Mouse (Mus musculus): ENCODE data around the gene Ddost. TPM values are rescaled to one million over a fixed set of nuclear protein-coding genes. Genes with fewer than 3 reads are reported as not detected.

Ddost gene
- 191 and 221 TPM in 2 replicates for polyA plus RNA-seq (2011; ENCODE audit: insufficient read length, low read depth, missing spikeins)

GRCm38 (mm10) chr4:138304340-138305104, at the start of gene Ddost:
TSS of gene Ddost (plus strand) at chr4:138304730.
- H3K4me1 ChIP-seq (ENCODE audit: control insufficient read depth, insufficient read depth, low read length), result peaks cover 3% of the 10 kb centered on the region
- peak; percentile 80 for TF ChIP-seq POLR2A (IDR thresholded peaks at IDR 0.05; ENCODE audit: low read depth, low read length)
- TF ChIP-seq CTCF (IDR thresholded peaks at IDR 0.05; ENCODE audit: borderline replicate concordance, insufficient read depth, low read length), result no peak
- H3K27ac ChIP-seq (ENCODE audit: insufficient read depth, low read length), result no peak within 1 kb of the TSS
- H3K4me3 ChIP-seq (ENCODE audit: insufficient read depth, low read length), result peak within 1 kb of the TSS; percentile 77

GRCm38 (mm10) chr4:138257116-138257687, 47.3 kb upstream of the Ddost start:
- H3K4me3 ChIP-seq (ENCODE audit: insufficient read depth, low read length), result no peak overlapping the region
- no peak overlapping the region for H3K27ac ChIP-seq (ENCODE audit: insufficient read depth, low read length)
- TF ChIP-seq POLR2A (IDR thresholded peaks at IDR 0.05; ENCODE audit: low read depth, low read length) (no peak), CTCF (IDR thresholded peaks at IDR 0.05; ENCODE audit: borderline replicate concordance, insufficient read depth, low read length) (no peak)
- H3K4me1 ChIP-seq (ENCODE audit: control insufficient read depth, insufficient read depth, low read length), result peaks cover 2% of the 10 kb centered on the region; the same call in 1 of the 2 replicates

- Histone ChIP-seq H3K4me3 (ENCODE audit: insufficient read depth, low read length) (no peak overlapping the region), H3K27ac (ENCODE audit: insufficient read depth, low read length) (no peak overlapping the region), H3K4me1 (ENCODE audit: control insufficient read depth, insufficient read depth, low read length) (no peaks in the 10 kb centered on the region)
- TF ChIP-seq CTCF (IDR thresholded peaks at IDR 0.05; ENCODE audit: borderline replicate concordance, insufficient read depth, low read length) (no peak), POLR2A (IDR thresholded peaks at IDR 0.05; ENCODE audit: low read depth, low read length) (no peak)
These were observed 45.9 kb upstream of the Ddost start for GRCm38 (mm10) chr4:138258663-138259062.

- TF ChIP-seq POLR2A (IDR thresholded peaks at IDR 0.05; ENCODE audit: low read depth, low read length), result no peak
- TF ChIP-seq CTCF (IDR thresholded peaks at IDR 0.05; ENCODE audit: borderline replicate concordance, insufficient read depth, low read length), result no peak
- H3K4me1 ChIP-seq (ENCODE audit: control insufficient read depth, insufficient read depth, low read length), result no peaks in the 10 kb centered on the region
- H3K27ac ChIP-seq (ENCODE audit: insufficient read depth, low read length), result no peak overlapping the region
- no peak overlapping the region for H3K4me3 ChIP-seq (ENCODE audit: insufficient read depth, low read length)
These were observed 45.0 kb upstream of the Ddost start for GRCm38 (mm10) chr4:138259482-138259881.

GRCm38 (mm10) chr4:138261843-138262681, 42.5 kb upstream of the Ddost start:
- TF ChIP-seq POLR2A (IDR thresholded peaks at IDR 0.05; ENCODE audit: low read depth, low read length) (peak; percentile 65), CTCF (IDR thresholded peaks at IDR 0.05; ENCODE audit: borderline replicate concordance, insufficient read depth, low read length) (no peak)
- Histone ChIP-seq H3K4me3 (ENCODE audit: insufficient read depth, low read length) (peak overlapping the region; percentile 59), H3K4me1 (ENCODE audit: control insufficient read depth, insufficient read depth, low read length) (no peaks in the 10 kb centered on the region), H3K27ac (ENCODE audit: insufficient read depth, low read length) (no peak overlapping the region)

- Histone ChIP-seq H3K4me1 (ENCODE audit: control insufficient read depth, insufficient read depth, low read length) (no peaks in the 10 kb centered on the region), H3K27ac (ENCODE audit: insufficient read depth, low read length) (no peak overlapping the region), H3K4me3 (ENCODE audit: insufficient read depth, low read length) (no peak overlapping the region)
- TF ChIP-seq CTCF (IDR thresholded peaks at IDR 0.05; ENCODE audit: borderline replicate concordance, insufficient read depth, low read length), result no peak
- no peak for TF ChIP-seq POLR2A (IDR thresholded peaks at IDR 0.05; ENCODE audit: low read depth, low read length)
These were observed 36.7 kb upstream of the Ddost start for GRCm38 (mm10) chr4:138267869-138268268.

GRCm38 (mm10) chr4:138272011-138272997, 32.2 kb upstream of the Ddost start:
- no peak overlapping the region for H3K27ac ChIP-seq (ENCODE audit: insufficient read depth, low read length)

GRCm38 (mm10) chr4:138278346-138278745, 26.2 kb upstream of the Ddost start:
- TF ChIP-seq CTCF (IDR thresholded peaks at IDR 0.05; ENCODE audit: borderline replicate concordance, insufficient read depth, low read length) (no peak), POLR2A (IDR thresholded peaks at IDR 0.05; ENCODE audit: low read depth, low read length) (no peak)
- H3K4me1 ChIP-seq (ENCODE audit: control insufficient read depth, insufficient read depth, low read length), result no peaks in the 10 kb centered on the region
- no peak overlapping the region for H3K27ac ChIP-seq (ENCODE audit: insufficient read depth, low read length)
- no peak overlapping the region for H3K4me3 ChIP-seq (ENCODE audit: insufficient read depth, low read length)

More at GRCm38 (mm10) chr4:138272011-138272997, 32.2 kb upstream of the Ddost start:
- Histone ChIP-seq H3K4me3 (ENCODE audit: insufficient read depth, low read length) (no peak overlapping the region), H3K4me1 (ENCODE audit: control insufficient read depth, insufficient read depth, low read length) (no peaks in the 10 kb centered on the region)
- TF ChIP-seq POLR2A (IDR thresholded peaks at IDR 0.05; ENCODE audit: low read depth, low read length) (no peak), CTCF (IDR thresholded peaks at IDR 0.05; ENCODE audit: borderline replicate concordance, insufficient read depth, low read length) (no peak)

All from embryonic fibroblast, embryonic 13.5 days (primary cell).